Mouse (Mus musculus) hematopoietic stem cell, adult 5-6 weeks (primary cell): ENCODE data around the gene Grk6. TPM values are rescaled to one million over a fixed set of nuclear protein-coding genes. Genes with fewer than 3 reads are reported as not detected.

Experiments used
- ATAC-seq, 2 experiments: fragments of 125-278 bp in 1 of 2; replicated peaks in 1 of 2; 2 replicates each; pipeline ENCODE4 v1.8.0; 2016 to 2017; ENCODE audit warnings: inconsistent platforms in 2 of 2, mild to moderate bottlenecking in 2 of 2, moderate number of reproducible peaks in 2 of 2, low read depth in 1 of 2, moderate TSS enrichment in 1 of 2; ENCODE audit not compliant: low FRiP score in 2 of 2, poor library complexity in 2 of 2, severe bottlenecking in 2 of 2, insufficient read depth in 1 of 2, low TSS enrichment in 1 of 2
- total RNA-seq: library from RNA; stranded (forward); fragments of 172-1452, 232-1000 nt; gene quantifications from 2 replicates; pipeline ENCODE4 v1.2.3, GENCODE M21; 2017

The Grk6 gene
- total RNA-seq, result 77.8 and 80.9 TPM in 2 replicates

DNA sequence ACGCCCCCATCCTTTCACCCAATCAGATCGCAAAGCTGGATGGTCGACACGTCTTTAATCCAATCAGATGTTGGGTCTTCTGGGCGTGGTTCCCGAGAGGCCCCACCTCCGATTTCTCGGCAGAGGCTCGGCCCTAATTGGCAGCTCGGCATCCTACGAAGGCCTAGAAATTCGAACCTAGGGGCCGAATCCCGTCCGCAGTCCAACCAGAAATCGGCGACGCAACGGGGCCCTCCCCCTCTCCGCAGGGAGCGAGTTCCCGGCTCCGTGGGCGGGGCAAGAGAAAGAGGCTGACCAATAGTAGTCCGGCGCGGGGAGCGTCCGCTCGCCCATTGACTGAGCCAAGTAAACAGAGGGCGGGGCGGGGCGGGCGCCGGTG, at the start of gene Grk6:
Gene Grk6 (plus strand): TSS at position 136 of the 379 bp plus-strand sequence.
- ATAC-seq, result peak; percentile 85

DNA sequence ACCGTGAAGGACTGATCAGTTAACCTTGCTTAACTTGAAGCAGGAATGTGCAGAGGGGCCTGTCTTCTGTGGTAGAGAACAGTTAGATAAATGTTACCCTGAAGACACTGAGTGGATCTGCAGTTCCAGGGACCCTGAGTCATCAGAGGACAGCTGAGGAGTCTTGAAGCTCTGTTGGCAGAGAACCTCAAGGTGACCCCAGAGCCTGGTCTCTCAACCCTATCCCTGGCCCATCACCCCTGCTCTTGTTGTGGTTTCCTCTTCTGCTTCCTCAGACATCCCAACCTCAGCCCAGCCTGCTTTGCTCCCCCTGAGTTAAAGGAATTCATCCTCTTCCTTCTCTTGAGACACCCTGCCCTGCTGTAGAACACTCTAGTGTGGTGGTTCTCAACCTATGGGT, 46.8 kb upstream of the Grk6 start, which contains the start of gene Slc34a1:
Gene Slc34a1 (plus strand): TSS at position 100 of the 400 bp plus-strand sequence.
- no peak; a peak in 1 of 4 replicates for ATAC-seq

DNA sequence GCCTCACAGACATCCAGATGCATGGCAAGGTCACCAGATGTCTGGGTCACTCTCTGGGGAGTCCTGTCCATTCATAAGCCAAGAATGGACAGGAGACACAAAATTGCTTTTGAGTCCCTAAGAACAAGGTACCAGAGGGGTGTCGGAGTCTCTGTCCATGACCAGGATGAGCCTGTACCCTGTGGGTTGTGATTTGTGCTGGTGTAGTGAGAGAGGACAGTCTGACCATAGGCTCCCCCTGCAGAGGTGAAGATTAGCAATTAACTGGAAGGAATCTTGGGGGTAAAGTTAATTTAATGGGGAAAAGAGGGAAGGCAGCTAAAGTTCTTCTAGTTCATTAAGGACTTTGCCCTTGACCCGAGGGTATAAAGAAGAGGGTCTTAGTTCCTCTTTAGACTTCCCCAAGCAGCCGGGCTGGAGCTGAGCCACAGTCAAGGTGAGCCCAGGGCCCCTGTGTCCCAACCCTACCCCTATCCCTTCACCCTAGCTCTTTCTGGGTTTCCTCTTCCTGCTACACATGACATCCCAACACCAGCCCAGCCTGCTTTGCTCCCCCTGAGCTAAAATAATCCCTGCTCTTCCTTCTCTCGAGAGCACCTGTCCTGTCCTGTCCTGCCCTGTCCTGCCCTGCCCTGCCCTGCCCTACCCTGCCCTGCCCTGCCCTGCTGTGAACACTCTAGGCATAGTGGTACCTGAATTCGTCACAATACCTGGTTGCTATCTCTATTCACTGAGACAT, 45.4 kb upstream of the Grk6 start:
- peak in 1 of 2 experiments; percentile 25; a peak in 1 of 4 replicates for ATAC-seq

- ATAC-seq, result no peak
Measured at GRCm38 (mm10) chr13:55400039-55400346, 44.9 kb upstream of the Grk6 start.

DNA sequence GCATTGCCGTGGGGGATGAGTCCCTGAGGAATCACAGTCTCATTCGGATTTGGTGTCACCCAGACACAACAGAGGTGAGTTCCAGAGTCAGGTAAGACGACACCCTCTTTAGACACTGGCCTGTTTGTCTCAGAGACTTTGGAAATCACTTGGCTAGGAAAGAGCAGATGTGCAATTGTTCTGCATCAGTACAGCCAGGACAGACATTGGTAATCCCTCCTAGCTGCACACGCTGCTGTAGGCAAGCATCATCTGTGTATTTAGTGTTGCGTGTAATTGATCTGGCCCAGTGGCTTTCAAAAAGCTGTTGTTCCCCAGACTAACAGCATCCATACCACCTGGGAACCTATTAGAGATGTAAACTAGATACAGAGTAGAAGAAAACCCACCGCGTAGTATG, 41.6 kb upstream of the Grk6 start:
- ATAC-seq, result no peak

- ATAC-seq, result no peak
Measured at GRCm38 (mm10) chr13:55403935-55404852, 40.7 kb upstream of the Grk6 start.

GRCm38 (mm10) chr13:55404853-55405782, 39.8 kb upstream of the Grk6 start:
- peak; percentile 82 to 86 for ATAC-seq

DNA sequence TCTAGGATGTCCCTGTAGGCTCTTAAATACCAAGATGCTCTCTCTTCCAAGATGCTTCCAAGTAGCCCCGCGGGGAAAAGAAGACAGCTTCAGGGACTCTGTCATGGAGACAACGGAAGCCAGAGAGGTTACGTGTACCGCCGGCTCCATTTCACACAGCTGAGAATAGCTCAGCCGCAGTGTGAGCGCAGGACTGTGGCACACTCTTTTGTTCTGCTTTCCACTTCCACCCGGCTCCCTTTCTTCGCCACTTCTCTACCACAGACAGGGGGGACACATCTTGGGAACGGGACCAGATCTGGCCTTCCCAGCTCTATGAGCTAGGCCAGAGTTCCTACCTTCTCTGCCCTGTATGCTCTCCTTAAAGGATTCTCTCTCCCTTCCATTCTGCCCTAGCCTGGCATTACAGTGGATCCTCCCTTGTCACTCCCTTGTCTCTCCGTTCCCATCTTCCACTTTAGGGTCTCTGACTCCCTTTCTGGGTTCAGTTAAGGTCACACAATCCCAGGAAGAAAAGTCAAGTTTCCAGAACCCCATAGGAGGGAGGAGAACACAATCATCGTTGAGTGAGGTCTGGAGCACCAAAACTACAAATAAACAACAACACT, 39.0 kb upstream of the Grk6 start:
- ATAC-seq, result peak; percentile 69 to 75

DNA sequence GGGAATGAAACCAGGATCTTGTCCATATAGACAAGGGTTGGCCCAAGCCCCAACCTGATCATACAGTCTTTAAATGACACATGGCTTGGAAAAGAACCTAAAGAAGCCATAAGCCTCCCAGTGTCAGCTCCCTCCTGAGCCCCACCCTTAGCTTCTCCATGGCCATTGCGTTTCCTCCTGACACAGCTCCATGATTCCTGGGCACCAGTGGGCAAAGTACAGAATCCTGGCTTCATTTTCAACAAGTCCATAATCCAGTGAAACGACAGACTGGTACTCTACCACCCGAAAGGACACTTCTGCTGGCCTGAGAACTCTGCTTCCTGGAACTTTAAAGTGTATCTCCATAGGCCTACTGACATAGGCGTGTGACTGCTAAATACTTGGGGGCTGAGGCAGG, 37.5 kb upstream of the Grk6 start:
- no peak for ATAC-seq

DNA sequence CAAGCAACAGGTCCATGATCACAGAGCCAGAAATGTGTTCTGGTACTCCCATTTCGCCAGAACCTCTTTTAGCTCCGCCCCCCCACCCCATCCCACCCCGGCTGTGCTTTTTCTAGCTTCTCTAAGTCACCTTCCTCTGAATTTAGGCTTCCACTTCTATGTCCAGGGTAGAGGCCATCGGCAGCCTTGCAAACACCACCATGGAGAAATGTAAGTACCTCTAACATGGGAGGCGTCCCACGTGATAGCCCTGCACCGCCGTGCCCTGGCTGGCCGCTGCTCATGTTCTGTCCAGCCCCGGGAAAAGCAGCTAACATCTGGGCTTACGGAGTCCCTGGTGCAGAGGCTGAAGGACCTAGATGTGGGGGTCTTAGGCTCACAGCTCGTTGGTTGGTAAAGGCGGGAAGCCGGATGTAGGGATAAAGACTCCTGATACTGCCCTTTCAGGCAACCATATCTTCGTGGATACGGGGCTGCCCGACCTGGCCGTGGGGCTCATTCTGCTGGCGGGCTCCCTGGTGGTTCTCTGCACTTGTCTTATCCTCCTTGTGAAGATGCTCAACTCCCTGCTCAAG, 36.2 kb upstream of the Grk6 start:
- no peak for ATAC-seq

GRCm38 (mm10) chr13:55411826-55412225, 33.0 kb upstream of the Grk6 start:
- no peak for ATAC-seq

DNA sequence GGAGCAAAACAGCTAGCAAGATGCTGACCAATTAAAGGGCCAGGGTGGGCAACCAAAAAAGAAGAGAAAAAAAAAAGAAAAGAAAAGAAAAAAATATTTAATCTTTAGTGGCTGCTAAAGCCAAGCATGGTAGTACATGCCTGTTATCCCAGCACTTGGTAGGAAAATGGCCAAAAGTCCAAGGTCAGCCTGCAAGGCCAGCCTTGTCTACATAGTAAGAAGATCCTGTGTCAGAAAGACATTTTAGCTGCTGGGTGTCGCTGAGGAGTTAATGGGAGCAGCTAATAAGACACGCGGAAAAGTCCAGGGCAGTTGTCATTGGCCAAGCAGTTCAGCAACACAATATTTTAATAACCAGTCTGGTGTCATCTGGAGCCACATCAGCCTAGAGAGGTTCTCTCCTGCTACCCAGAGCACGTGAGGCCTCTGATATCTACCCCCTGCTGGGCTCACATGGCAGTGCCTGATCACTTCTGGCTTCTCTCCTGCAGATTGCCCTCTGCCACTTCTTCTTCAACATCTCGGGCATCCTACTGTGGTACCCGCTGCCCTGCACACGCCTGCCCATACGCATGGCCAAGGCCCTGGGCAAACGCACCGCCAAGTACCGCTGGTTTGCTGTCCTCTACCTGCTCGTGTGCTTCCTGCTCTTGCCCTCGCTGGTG, 32.1 kb upstream of the Grk6 start:
- peak; percentile 44 to 46 for ATAC-seq

- peak; percentile 85 to 87 for ATAC-seq
Measured at GRCm38 (mm10) chr13:55413333-55413732, 31.5 kb upstream of the Grk6 start.

GRCm38 (mm10) chr13:55414743-55415380, 30.0 kb upstream of the Grk6 start, which contains the start of gene Pfn3:
Pfn3 (minus strand) TSS chr13:55415232.
- ATAC-seq, result no peak

- ATAC-seq, result peak; percentile 65 to 81
Measured at GRCm38 (mm10) chr13:55418004-55418403, 26.9 kb upstream of the Grk6 start.

GRCm38 (mm10) chr13:55419142-55419541, 25.7 kb upstream of the Grk6 start:
- ATAC-seq, result no peak
